Mouse (Mus musculus): Measurements from ENCODE around the gene Polr2f. TPM values are rescaled to one million over a fixed set of nuclear protein-coding genes. Genes with fewer than 3 reads are reported as not detected.
A peak's percentile ranks its signal among the peaks of the same experiment; 100 is the strongest.

The Polr2f gene
- polyA plus RNA-seq, 1 experiment from 2014 or later: 299 TPM

GRCm38 (mm10) chr15:79129311-79129710, 11.5 kb upstream of the Polr2f start:
- H3K27me3 ChIP-seq (ENCODE audit: control insufficient read depth, insufficient read depth, low read length): no peaks in the 10 kb centered on the region
- H3K9me3 ChIP-seq (ENCODE audit: control insufficient read depth, low read length): no peaks in the 10 kb centered on the region
- no peak overlapping the region for H3K9ac ChIP-seq (ENCODE audit: low read length)
- H3K36me3 ChIP-seq (ENCODE audit: control insufficient read depth, insufficient read depth, low read length): peaks cover 99% of the 10 kb centered on the region
- H3K27ac ChIP-seq (replicated peaks in 1 of 2; ENCODE audit: control insufficient read depth in 1 of 2, insufficient read depth in 1 of 2, low read depth in 2 of 2, low read length in 2 of 2): no peak overlapping the region
- H3K4me1 ChIP-seq (ENCODE audit: control insufficient read depth in 2 of 2, insufficient read depth in 2 of 2, low read length in 2 of 2): peaks cover 6 to 7% of the 10 kb centered on the region in 2 experiments
- 80% methylated on average over 7 of the region's 7 CpGs for WGBS
- no peak overlapping the region for H3K4me3 ChIP-seq (ENCODE audit: control insufficient read depth in 1 of 2, insufficient read depth in 1 of 2, low read depth in 1 of 2, low read length in 2 of 2)
- no peak for ATAC-seq (ENCODE audit: insufficient number of reproducible peaks, insufficient read depth, low FRiP score, low read depth)
- H3K4me2 ChIP-seq (ENCODE audit: low read length): no peak overlapping the region

- Histone ChIP-seq H3K4me3 (ENCODE audit: control insufficient read depth in 1 of 2, insufficient read depth in 1 of 2, low read depth in 1 of 2, low read length in 2 of 2) (no peak overlapping the region), H3K4me2 (ENCODE audit: low read length) (no peak overlapping the region), H3K36me3 (ENCODE audit: control insufficient read depth, insufficient read depth, low read length) (peaks cover 92% of the 10 kb centered on the region), H3K4me1 (ENCODE audit: control insufficient read depth in 2 of 2, insufficient read depth in 2 of 2, low read length in 2 of 2) (peaks cover 0 to 6% of the 10 kb centered on the region in 2 experiments; a peak in 1 of 4 replicates), H3K9me3 (ENCODE audit: control insufficient read depth, low read length) (no peaks in the 10 kb centered on the region), H3K27ac (replicated peaks in 1 of 2; ENCODE audit: control insufficient read depth in 1 of 2, insufficient read depth in 1 of 2, low read depth in 2 of 2, low read length in 2 of 2) (0 out of 4 replicates have a peak overlapping the region, but pooled peaks of 1 of the 2 experiments have one; percentile 8), H3K27me3 (ENCODE audit: control insufficient read depth, insufficient read depth, low read length) (no peaks in the 10 kb centered on the region), H3K9ac (ENCODE audit: low read length) (no peak overlapping the region)
- ATAC-seq (ENCODE audit: insufficient number of reproducible peaks, insufficient read depth, low FRiP score, low read depth): no peak
- WGBS: 60% methylated on average over 10 of the region's 10 CpGs
Measured at GRCm38 (mm10) chr15:79130782-79131181, 10.0 kb upstream of the Polr2f start.

- no peaks in the 10 kb centered on the region for H3K27me3 ChIP-seq (ENCODE audit: control insufficient read depth, insufficient read depth, low read length)
- H3K4me2 ChIP-seq (ENCODE audit: low read length): no peak overlapping the region
- H3K9ac ChIP-seq (ENCODE audit: low read length): no peak overlapping the region
- no peaks in the 10 kb centered on the region for H3K9me3 ChIP-seq (ENCODE audit: control insufficient read depth, low read length)
- 59% methylated on average over 7 of the region's 7 CpGs for WGBS
- H3K4me1 ChIP-seq (ENCODE audit: control insufficient read depth in 2 of 2, insufficient read depth in 2 of 2, low read length in 2 of 2): peaks cover 0 to 6% of the 10 kb centered on the region in 2 experiments; a peak in 1 of 4 replicates
- H3K4me3 ChIP-seq (ENCODE audit: control insufficient read depth in 1 of 2, insufficient read depth in 1 of 2, low read depth in 1 of 2, low read length in 2 of 2): no peak overlapping the region
- ATAC-seq (ENCODE audit: insufficient number of reproducible peaks, insufficient read depth, low FRiP score, low read depth): no peak
- peaks cover 86% of the 10 kb centered on the region for H3K36me3 ChIP-seq (ENCODE audit: control insufficient read depth, insufficient read depth, low read length)
- H3K27ac ChIP-seq (replicated peaks in 1 of 2; ENCODE audit: control insufficient read depth in 1 of 2, insufficient read depth in 1 of 2, low read depth in 2 of 2, low read length in 2 of 2): peak overlapping the region in 1 of 2 experiments; percentile 8; a peak in 1 of 4 replicates
Measured at GRCm38 (mm10) chr15:79131442-79131841, 9.4 kb upstream of the Polr2f start.

- peaks cover 68% of the 10 kb centered on the region for H3K36me3 ChIP-seq (ENCODE audit: control insufficient read depth, insufficient read depth, low read length)
- ATAC-seq (ENCODE audit: insufficient number of reproducible peaks, insufficient read depth, low FRiP score, low read depth): no peak
- no peak overlapping the region for H3K4me3 ChIP-seq (ENCODE audit: control insufficient read depth in 1 of 2, insufficient read depth in 1 of 2, low read depth in 1 of 2, low read length in 2 of 2)
- H3K27me3 ChIP-seq (ENCODE audit: control insufficient read depth, insufficient read depth, low read length): no peaks in the 10 kb centered on the region
- H3K4me2 ChIP-seq (ENCODE audit: low read length): no peak overlapping the region
- 73% methylated on average over 6 of the region's 6 CpGs for WGBS
- H3K9me3 ChIP-seq (ENCODE audit: control insufficient read depth, low read length): no peaks in the 10 kb centered on the region
- no peak overlapping the region for H3K9ac ChIP-seq (ENCODE audit: low read length)
- H3K27ac ChIP-seq (replicated peaks in 1 of 2; ENCODE audit: control insufficient read depth in 1 of 2, insufficient read depth in 1 of 2, low read depth in 2 of 2, low read length in 2 of 2): no peak overlapping the region
- H3K4me1 ChIP-seq (ENCODE audit: control insufficient read depth in 2 of 2, insufficient read depth in 2 of 2, low read length in 2 of 2): peaks cover 5 to 7% of the 10 kb centered on the region in 2 experiments; a peak in 2 of 4 replicates
Measured at GRCm38 (mm10) chr15:79133191-79133661, 7.6 kb upstream of the Polr2f start.

GRCm38 (mm10) chr15:79134496-79135270, 6.1 kb upstream of the Polr2f start:
- Histone ChIP-seq H3K27me3 (ENCODE audit: control insufficient read depth, insufficient read depth, low read length) (no peaks in the 10 kb centered on the region), H3K36me3 (ENCODE audit: control insufficient read depth, insufficient read depth, low read length) (peaks cover 55% of the 10 kb centered on the region), H3K9me3 (ENCODE audit: control insufficient read depth, low read length) (no peaks in the 10 kb centered on the region), H3K4me2 (ENCODE audit: low read length) (no peak overlapping the region), H3K4me3 (ENCODE audit: control insufficient read depth in 1 of 2, insufficient read depth in 1 of 2, low read depth in 1 of 2, low read length in 2 of 2) (no peak overlapping the region), H3K4me1 (ENCODE audit: control insufficient read depth in 2 of 2, insufficient read depth in 2 of 2, low read length in 2 of 2) (peaks cover 5 to 7% of the 10 kb centered on the region in 2 experiments; a peak in 2 of 4 replicates), H3K27ac (replicated peaks in 1 of 2; ENCODE audit: control insufficient read depth in 1 of 2, insufficient read depth in 1 of 2, low read depth in 2 of 2, low read length in 2 of 2) (no peak overlapping the region), H3K9ac (ENCODE audit: low read length) (no peak overlapping the region)
- WGBS: 82% methylated on average over 9 of the region's 9 CpGs
- ATAC-seq (ENCODE audit: insufficient number of reproducible peaks, insufficient read depth, low FRiP score, low read depth): no peak

GRCm38 (mm10) chr15:79135332-79135731, 5.5 kb upstream of the Polr2f start:
- Histone ChIP-seq H3K27ac (replicated peaks in 1 of 2; ENCODE audit: control insufficient read depth in 1 of 2, insufficient read depth in 1 of 2, low read depth in 2 of 2, low read length in 2 of 2) (no peak overlapping the region), H3K9me3 (ENCODE audit: control insufficient read depth, low read length) (no peaks in the 10 kb centered on the region), H3K9ac (ENCODE audit: low read length) (no peak overlapping the region), H3K27me3 (ENCODE audit: control insufficient read depth, insufficient read depth, low read length) (no peaks in the 10 kb centered on the region), H3K4me3 (ENCODE audit: control insufficient read depth in 1 of 2, insufficient read depth in 1 of 2, low read depth in 1 of 2, low read length in 2 of 2) (no peak overlapping the region), H3K36me3 (ENCODE audit: control insufficient read depth, insufficient read depth, low read length) (peaks cover 48% of the 10 kb centered on the region), H3K4me2 (ENCODE audit: low read length) (no peak overlapping the region), H3K4me1 (ENCODE audit: control insufficient read depth in 2 of 2, insufficient read depth in 2 of 2, low read length in 2 of 2) (peaks cover 7 to 8% of the 10 kb centered on the region in 2 experiments; a peak in 3 of 4 replicates)
- WGBS: 68% methylated on average over 9 of the region's 9 CpGs
- ATAC-seq (ENCODE audit: insufficient number of reproducible peaks, insufficient read depth, low FRiP score, low read depth): no peak

GRCm38 (mm10) chr15:79135783-79136575, 4.8 kb upstream of the Polr2f start:
- Histone ChIP-seq H3K36me3 (ENCODE audit: control insufficient read depth, insufficient read depth, low read length) (peaks cover 42% of the 10 kb centered on the region), H3K9me3 (ENCODE audit: control insufficient read depth, low read length) (no peaks in the 10 kb centered on the region), H3K4me1 (ENCODE audit: control insufficient read depth in 2 of 2, insufficient read depth in 2 of 2, low read length in 2 of 2) (peaks cover 5 to 12% of the 10 kb centered on the region in 2 experiments; a peak in 3 of 4 replicates), H3K4me2 (ENCODE audit: low read length) (no peak overlapping the region), H3K27me3 (ENCODE audit: control insufficient read depth, insufficient read depth, low read length) (no peaks in the 10 kb centered on the region), H3K9ac (ENCODE audit: low read length) (no peak overlapping the region), H3K27ac (replicated peaks in 1 of 2; ENCODE audit: control insufficient read depth in 1 of 2, insufficient read depth in 1 of 2, low read depth in 2 of 2, low read length in 2 of 2) (no peak overlapping the region), H3K4me3 (ENCODE audit: control insufficient read depth in 1 of 2, insufficient read depth in 1 of 2, low read depth in 1 of 2, low read length in 2 of 2) (no peak overlapping the region)
- no peak for ATAC-seq (ENCODE audit: insufficient number of reproducible peaks, insufficient read depth, low FRiP score, low read depth)
- WGBS: 75% methylated on average over 11 of the region's 11 CpGs

Data from heart, embryonic 14.5 days (tissue).